Mouse (Mus musculus): ENCODE measurements around the gene Itgae. TPM values are rescaled to one million over a fixed set of nuclear protein-coding genes. Genes with fewer than 3 reads are reported as not detected.

The Itgae gene
- polyA plus RNA-seq, 1 experiment from 2014 or later = 0.37 TPM

DNA sequence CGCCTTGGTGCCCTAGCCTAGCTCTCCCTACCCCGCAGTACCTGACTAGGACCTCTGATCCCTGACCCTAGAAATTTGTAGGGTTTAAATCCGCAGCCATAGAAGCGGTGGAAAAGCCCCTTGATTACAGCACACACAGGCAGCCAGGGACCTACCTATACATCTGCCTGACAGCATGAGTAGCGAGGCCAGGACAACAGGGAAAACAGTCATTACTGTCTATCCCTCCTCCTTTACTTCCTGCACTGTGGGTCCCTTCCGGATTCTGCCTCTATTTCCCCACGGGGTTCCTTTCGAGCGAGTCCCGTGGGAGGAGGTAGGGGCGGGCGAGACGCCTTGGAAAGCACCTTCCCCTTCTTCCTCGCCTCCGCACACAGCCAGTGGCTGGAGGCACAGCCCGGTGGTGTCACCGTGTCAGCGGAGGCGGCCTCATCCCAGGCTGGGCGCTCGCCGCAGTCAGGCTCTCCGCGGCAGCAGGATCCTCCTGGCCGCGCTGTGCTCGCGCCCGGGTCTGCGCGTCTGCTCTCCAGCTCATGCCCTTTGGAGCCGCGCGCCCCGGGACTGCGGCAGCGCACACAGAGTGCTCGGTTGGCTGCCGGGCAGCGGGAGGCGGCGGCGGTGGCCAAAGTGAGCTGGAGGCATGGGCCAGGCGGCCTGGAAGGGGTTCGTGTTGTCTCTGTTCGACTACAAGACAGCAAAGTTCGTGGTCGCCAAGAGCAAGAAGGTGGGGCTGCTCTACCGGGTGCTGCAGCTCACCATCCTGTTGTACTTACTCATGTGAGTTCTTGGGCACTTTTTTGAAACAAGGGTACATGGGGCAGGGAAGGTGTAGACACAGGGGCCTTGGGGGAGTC lies 69.8 kb downstream of the Itgae start, which contains the start of gene P2rx5:
TSS of gene P2rx5 (plus strand) at position 465 of the 854 bp plus-strand sequence.
- Histone ChIP-seq H3K27ac (ENCODE audit: low read length) (no peak within 1 kb of the TSS), H3K4me3 (ENCODE audit: low read length) (peak within 1 kb of the TSS; percentile 51), H3K27me3 (replicated peaks; ENCODE audit: control insufficient read depth, insufficient read depth, low read length) (peaks cover 12% of the 10 kb centered on the region; the same call in 1 of the 2 replicates), H3K9me3 (ENCODE audit: control insufficient read depth, low read length) (no peaks in the 10 kb centered on the region), H3K36me3 (ENCODE audit: control insufficient read depth, insufficient read depth, low read length) (no peaks in the 10 kb centered on the region), H3K4me1 (ENCODE audit: control insufficient read depth, insufficient read depth, low read length) (no peaks in the 10 kb centered on the region), H3K9ac (ENCODE audit: low read depth, low read length) (peak within 1 kb of the TSS; percentile 59), H3K4me2 (ENCODE audit: low read depth, low read length) (peak within 1 kb of the TSS; percentile 85)
- WGBS = 4% methylated on average over 49 of the region's 49 CpGs
- ATAC-seq = peak; percentile 89

GRCm38 (mm10) chr11:73160811-73161200 lies 70.4 kb downstream of the Itgae start:
- Histone ChIP-seq H3K9ac (ENCODE audit: low read depth, low read length) (peak overlapping the region; percentile 59; the same call in 1 of the 2 replicates), H3K27ac (ENCODE audit: low read length) (no peak overlapping the region), H3K27me3 (replicated peaks; ENCODE audit: control insufficient read depth, insufficient read depth, low read length) (peaks cover 12% of the 10 kb centered on the region; the same call in 1 of the 2 replicates), H3K36me3 (ENCODE audit: control insufficient read depth, insufficient read depth, low read length) (no peaks in the 10 kb centered on the region), H3K4me3 (ENCODE audit: low read length) (peak overlapping the region; percentile 51), H3K9me3 (ENCODE audit: control insufficient read depth, low read length) (no peaks in the 10 kb centered on the region), H3K4me2 (ENCODE audit: low read depth, low read length) (peak overlapping the region; percentile 85), H3K4me1 (ENCODE audit: control insufficient read depth, insufficient read depth, low read length) (no peaks in the 10 kb centered on the region)
- no peak for ATAC-seq
- 32% methylated on average over 6 of the region's 6 CpGs for WGBS

DNA sequence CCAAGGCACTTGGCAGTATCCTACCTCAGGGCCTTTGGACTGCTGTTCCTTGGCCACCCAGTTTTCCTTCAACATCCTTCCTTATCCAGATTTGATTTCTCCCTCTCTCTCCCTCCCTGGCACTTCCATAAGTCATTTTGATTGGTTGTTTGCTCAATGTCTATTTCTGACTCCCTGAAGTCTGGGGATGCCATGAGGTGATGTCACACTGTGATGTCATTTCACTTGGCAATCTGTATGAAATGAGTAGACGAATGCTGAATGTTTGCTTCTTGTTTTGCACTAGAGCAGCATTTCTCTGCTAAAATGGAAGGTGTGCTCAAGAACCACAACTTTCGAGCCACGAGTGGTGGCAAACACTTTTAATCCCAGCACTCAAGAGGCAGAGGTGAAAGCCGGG lies 71.2 kb downstream of the Itgae start:
- 79% methylated on average over 4 of the region's 4 CpGs for WGBS
- ATAC-seq = no peak
- Histone ChIP-seq H3K9me3 (ENCODE audit: control insufficient read depth, low read length) (no peaks in the 10 kb centered on the region), H3K4me2 (ENCODE audit: low read depth, low read length) (no peak overlapping the region), H3K9ac (ENCODE audit: low read depth, low read length) (no peak overlapping the region), H3K4me3 (ENCODE audit: low read length) (no peak overlapping the region), H3K27me3 (replicated peaks; ENCODE audit: control insufficient read depth, insufficient read depth, low read length) (peaks cover 12% of the 10 kb centered on the region; the same call in 1 of the 2 replicates), H3K27ac (ENCODE audit: low read length) (no peak overlapping the region), H3K4me1 (ENCODE audit: control insufficient read depth, insufficient read depth, low read length) (no peaks in the 10 kb centered on the region), H3K36me3 (ENCODE audit: control insufficient read depth, insufficient read depth, low read length) (no peaks in the 10 kb centered on the region)

DNA sequence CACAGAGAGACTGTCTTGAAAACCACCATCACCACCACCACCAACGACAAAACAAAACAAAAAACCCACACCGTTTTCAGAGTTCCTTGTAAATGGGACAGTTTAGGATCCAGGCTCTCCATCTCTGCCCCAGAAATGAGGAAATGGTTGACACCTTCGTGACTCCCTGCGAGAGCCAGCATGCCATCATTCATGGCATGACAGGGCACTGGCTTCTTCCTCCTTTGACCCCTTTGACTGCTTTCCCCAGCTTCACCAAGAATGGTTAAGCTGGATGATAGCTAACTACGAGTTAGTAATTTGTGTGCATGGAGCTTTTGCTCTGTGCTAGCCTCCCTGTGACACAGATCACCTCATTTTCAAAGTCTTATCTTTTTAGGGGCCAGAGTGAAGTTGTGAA lies 71.9 kb downstream of the Itgae start:
- Histone ChIP-seq H3K27me3 (replicated peaks; ENCODE audit: control insufficient read depth, insufficient read depth, low read length) (peaks cover 12% of the 10 kb centered on the region; the same call in 1 of the 2 replicates), H3K27ac (ENCODE audit: low read length) (no peak overlapping the region), H3K36me3 (ENCODE audit: control insufficient read depth, insufficient read depth, low read length) (no peaks in the 10 kb centered on the region), H3K4me2 (ENCODE audit: low read depth, low read length) (no peak overlapping the region), H3K9ac (ENCODE audit: low read depth, low read length) (no peak overlapping the region), H3K4me1 (ENCODE audit: control insufficient read depth, insufficient read depth, low read length) (no peaks in the 10 kb centered on the region), H3K9me3 (ENCODE audit: control insufficient read depth, low read length) (no peaks in the 10 kb centered on the region), H3K4me3 (ENCODE audit: low read length) (no peak overlapping the region)
- ATAC-seq = no peak
- WGBS = 59% methylated on average over 5 of the region's 5 CpGs

DNA sequence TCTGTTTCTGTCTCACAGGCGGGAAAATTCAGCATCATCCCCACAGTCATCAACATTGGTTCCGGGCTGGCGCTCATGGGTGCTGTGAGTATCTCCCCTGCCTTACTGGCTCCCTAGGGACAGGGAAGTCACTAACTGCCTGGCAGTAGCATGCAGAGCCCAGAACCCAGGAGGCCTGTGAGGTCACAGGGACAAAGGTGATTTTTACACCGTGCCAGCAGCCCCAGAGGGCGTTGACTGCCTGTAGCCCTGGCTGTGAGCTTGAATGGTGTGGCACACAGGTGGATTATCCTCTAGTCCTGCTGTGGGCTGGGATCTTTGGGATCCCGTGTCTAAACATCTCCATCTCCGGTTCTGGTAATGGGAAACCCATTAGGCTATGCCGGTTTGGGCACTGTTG lies 77.7 kb downstream of the Itgae start:
- Histone ChIP-seq H3K36me3 (ENCODE audit: control insufficient read depth, insufficient read depth, low read length) (no peaks in the 10 kb centered on the region), H3K4me3 (ENCODE audit: low read length) (no peak overlapping the region), H3K27me3 (replicated peaks; ENCODE audit: control insufficient read depth, insufficient read depth, low read length) (no peaks in the 10 kb centered on the region), H3K9ac (ENCODE audit: low read depth, low read length) (no peak overlapping the region), H3K9me3 (ENCODE audit: control insufficient read depth, low read length) (no peaks in the 10 kb centered on the region), H3K4me2 (ENCODE audit: low read depth, low read length) (no peak overlapping the region), H3K27ac (ENCODE audit: low read length) (no peak overlapping the region), H3K4me1 (ENCODE audit: control insufficient read depth, insufficient read depth, low read length) (peaks cover 5% of the 10 kb centered on the region; the same call in 1 of the 2 replicates)
- no peak for ATAC-seq
- WGBS = 84% methylated on average over 8 of the region's 8 CpGs

- H3K36me3 ChIP-seq (ENCODE audit: control insufficient read depth, insufficient read depth, low read length) = no peaks in the 10 kb centered on the region
- peaks cover 5% of the 10 kb centered on the region; the same call in 1 of the 2 replicates for H3K4me1 ChIP-seq (ENCODE audit: control insufficient read depth, insufficient read depth, low read length)
- no peak overlapping the region for H3K27ac ChIP-seq (ENCODE audit: low read length)
- ATAC-seq = no peak
- no peak overlapping the region for H3K9ac ChIP-seq (ENCODE audit: low read depth, low read length)
- no peak overlapping the region for H3K4me2 ChIP-seq (ENCODE audit: low read depth, low read length)
- H3K4me3 ChIP-seq (ENCODE audit: low read length) = no peak overlapping the region
- H3K27me3 ChIP-seq (replicated peaks; ENCODE audit: control insufficient read depth, insufficient read depth, low read length) = no peaks in the 10 kb centered on the region
- WGBS = 83% methylated on average over 6 of the region's 6 CpGs
- H3K9me3 ChIP-seq (ENCODE audit: control insufficient read depth, low read length) = no peaks in the 10 kb centered on the region
Measured at GRCm38 (mm10) chr11:73168576-73168975, 78.2 kb downstream of the Itgae start.

GRCm38 (mm10) chr11:73169231-73169630 lies 78.8 kb downstream of the Itgae start:
- no peaks in the 10 kb centered on the region for H3K27me3 ChIP-seq (replicated peaks; ENCODE audit: control insufficient read depth, insufficient read depth, low read length)
- ATAC-seq = no peak
- H3K9ac ChIP-seq (ENCODE audit: low read depth, low read length) = no peak overlapping the region
- peaks cover 5% of the 10 kb centered on the region; the same call in 1 of the 2 replicates for H3K4me1 ChIP-seq (ENCODE audit: control insufficient read depth, insufficient read depth, low read length)
- no peaks in the 10 kb centered on the region for H3K9me3 ChIP-seq (ENCODE audit: control insufficient read depth, low read length)
- H3K36me3 ChIP-seq (ENCODE audit: control insufficient read depth, insufficient read depth, low read length) = no peaks in the 10 kb centered on the region
- 40% methylated on average over 4 of the region's 4 CpGs for WGBS
- H3K4me2 ChIP-seq (ENCODE audit: low read depth, low read length) = no peak overlapping the region
- no peak overlapping the region for H3K27ac ChIP-seq (ENCODE audit: low read length)
- H3K4me3 ChIP-seq (ENCODE audit: low read length) = no peak overlapping the region

DNA sequence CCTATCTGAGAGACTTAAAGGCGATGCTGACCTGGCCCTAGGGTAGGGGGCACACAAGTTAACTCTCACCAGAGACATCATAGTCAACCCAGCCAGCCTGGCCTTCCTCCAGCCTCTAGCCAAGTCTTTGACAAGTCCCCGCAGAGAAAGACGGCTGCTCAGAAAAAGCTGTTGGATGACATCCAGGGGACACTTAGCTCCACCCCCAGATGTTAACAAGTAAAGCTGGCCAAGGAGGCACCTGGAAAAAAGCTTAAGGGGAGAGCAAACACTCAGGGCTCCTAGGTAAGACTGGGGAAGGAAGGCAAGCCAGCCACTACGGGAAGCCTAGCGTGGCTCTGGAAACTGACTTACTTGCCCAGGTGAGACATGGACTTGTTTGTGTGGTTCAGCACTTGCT lies 81.8 kb downstream of the Itgae start:
- Histone ChIP-seq H3K4me2 (ENCODE audit: low read depth, low read length) (no peak overlapping the region), H3K4me1 (ENCODE audit: control insufficient read depth, insufficient read depth, low read length) (peaks cover 17% of the 10 kb centered on the region), H3K36me3 (ENCODE audit: control insufficient read depth, insufficient read depth, low read length) (0 out of 2 replicates have a peak, but pooled peaks cover 3% of the 10 kb centered on the region), H3K9ac (ENCODE audit: low read depth, low read length) (no peak overlapping the region), H3K4me3 (ENCODE audit: low read length) (no peak overlapping the region), H3K27me3 (replicated peaks; ENCODE audit: control insufficient read depth, insufficient read depth, low read length) (no peaks in the 10 kb centered on the region), H3K9me3 (ENCODE audit: control insufficient read depth, low read length) (no peaks in the 10 kb centered on the region), H3K27ac (ENCODE audit: low read length) (0 out of 2 replicates have a peak overlapping the region, but pooled peaks have one; percentile 34)
- WGBS = 43% methylated on average over 5 of the region's 5 CpGs
- ATAC-seq = no peak

GRCm38 (mm10) chr11:73175612-73176011 lies 85.2 kb downstream of the Itgae start:
- Histone ChIP-seq H3K4me1 (ENCODE audit: control insufficient read depth, insufficient read depth, low read length) (peaks cover 29% of the 10 kb centered on the region), H3K27me3 (replicated peaks; ENCODE audit: control insufficient read depth, insufficient read depth, low read length) (no peaks in the 10 kb centered on the region), H3K9me3 (ENCODE audit: control insufficient read depth, low read length) (no peaks in the 10 kb centered on the region), H3K4me2 (ENCODE audit: low read depth, low read length) (peak overlapping the region; percentile 64), H3K27ac (ENCODE audit: low read length) (peak overlapping the region; percentile 80), H3K9ac (ENCODE audit: low read depth, low read length) (peak overlapping the region; percentile 93), H3K36me3 (ENCODE audit: control insufficient read depth, insufficient read depth, low read length) (0 out of 2 replicates have a peak, but pooled peaks cover 3% of the 10 kb centered on the region), H3K4me3 (ENCODE audit: low read length) (peak overlapping the region; percentile 94)
- WGBS = 30% methylated on average over 8 of the region's 8 CpGs
- peak; percentile 27 for ATAC-seq
